Mouse (Mus musculus) kidney, adult 18-20 months (tissue): ENCODE measurements around the gene Arxes2.
A peak's percentile ranks its signal among the peaks of the same experiment; 100 is the strongest.
"Not testable (repeated sequence)": the region's sequence is repeated elsewhere in the genome, so short reads cannot be mapped to it uniquely, and the experiment has no call there.

Experiments used
- DNase-seq: peaks from one replicate; pipeline ENCODE4 v3.0.0; 2021

Gene Arxes2

GRCm38 (mm10) chrX:135993664-135994119 lies at the start of gene Arxes2:
Arxes2 (plus strand) TSS chrX:135993824.
- not testable (repeated sequence) for DNase-seq

DNA sequence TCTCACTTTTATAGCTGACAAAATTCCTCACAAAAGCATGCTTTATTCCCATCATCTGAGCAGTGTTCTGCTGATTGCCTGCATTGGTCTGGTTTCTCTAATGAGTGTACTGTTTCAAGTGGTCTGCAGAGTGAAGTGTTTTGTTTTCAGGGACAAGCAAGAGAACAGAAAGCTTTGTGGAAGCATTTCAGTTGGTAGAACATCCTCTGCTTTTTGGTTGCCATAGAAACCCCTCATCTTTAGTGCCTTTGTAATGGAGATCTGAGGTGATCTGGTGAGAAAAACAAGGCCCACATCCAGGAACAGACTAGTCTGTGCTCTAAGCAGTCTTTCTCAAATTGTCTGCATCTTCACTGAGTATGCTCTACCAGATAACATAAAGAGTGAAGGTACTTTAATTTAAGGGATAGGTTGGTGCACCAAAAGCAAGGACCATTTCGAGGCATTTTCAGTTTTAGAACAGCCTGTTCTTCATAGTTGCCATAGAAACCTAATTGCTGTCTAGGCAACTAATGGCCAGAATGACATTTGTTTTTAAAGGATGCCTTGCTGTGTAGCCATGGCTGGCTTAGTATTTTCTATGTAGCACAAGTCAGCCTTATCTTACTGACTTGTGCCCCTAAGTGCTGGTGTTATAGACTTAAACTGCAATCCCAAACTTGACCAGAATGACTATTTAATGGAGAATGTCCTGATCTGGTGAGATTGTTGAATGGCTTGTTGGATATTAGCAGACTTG lies 44.8 kb upstream of the Arxes2 start:
- DNase-seq, result no peak

DNA sequence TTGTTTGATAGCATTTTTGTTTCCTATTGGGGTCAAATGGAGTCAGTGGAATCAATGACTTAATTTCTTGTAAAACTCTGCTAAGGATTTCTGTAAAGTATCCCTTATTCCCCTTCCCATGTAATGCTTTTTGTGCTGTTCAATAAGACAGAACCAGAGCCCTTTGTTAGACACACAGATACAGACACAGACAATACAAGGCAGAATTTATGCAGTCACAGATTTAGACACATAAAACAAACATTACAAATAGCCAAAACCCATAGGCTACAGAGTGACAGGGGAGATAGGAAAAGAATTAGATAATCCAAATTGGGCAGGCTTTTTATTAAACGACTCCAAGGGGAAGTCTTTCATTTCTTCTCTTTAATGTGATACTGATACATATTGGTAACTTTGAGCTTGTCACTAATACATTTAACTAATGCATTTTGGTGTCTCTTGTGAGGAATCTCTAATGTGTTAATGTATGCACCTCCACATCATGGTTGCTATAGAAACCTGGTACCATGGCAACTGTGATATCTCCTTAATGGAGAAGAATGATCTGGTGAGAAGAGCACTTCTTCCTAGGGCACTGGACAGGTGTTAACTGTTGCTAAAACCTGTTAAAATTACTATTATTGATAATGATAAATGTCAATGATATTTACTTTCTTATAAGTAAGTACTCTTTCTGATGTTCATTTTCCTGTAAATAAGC lies 36.5 kb upstream of the Arxes2 start:
- DNase-seq, result no peak

DNA sequence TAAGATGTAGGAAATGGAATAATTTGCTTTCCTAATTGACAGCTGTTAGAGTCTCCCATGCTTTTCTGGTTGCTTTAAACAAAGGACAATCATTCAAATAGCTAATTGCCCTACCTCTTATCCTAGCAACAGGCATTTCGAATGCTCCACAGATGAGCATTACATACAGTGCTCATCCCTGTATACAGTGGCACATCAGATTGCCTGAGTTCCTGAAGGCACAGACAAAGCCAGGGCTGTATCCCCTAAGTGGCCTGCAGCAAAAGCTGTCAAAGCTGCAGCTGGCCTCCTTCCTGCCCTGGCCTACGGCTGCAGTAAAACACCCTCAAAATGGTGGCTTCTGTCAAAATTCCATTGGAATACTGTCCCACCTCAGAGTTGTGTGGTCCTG lies 35.9 kb upstream of the Arxes2 start:
- no peak for DNase-seq

DNA sequence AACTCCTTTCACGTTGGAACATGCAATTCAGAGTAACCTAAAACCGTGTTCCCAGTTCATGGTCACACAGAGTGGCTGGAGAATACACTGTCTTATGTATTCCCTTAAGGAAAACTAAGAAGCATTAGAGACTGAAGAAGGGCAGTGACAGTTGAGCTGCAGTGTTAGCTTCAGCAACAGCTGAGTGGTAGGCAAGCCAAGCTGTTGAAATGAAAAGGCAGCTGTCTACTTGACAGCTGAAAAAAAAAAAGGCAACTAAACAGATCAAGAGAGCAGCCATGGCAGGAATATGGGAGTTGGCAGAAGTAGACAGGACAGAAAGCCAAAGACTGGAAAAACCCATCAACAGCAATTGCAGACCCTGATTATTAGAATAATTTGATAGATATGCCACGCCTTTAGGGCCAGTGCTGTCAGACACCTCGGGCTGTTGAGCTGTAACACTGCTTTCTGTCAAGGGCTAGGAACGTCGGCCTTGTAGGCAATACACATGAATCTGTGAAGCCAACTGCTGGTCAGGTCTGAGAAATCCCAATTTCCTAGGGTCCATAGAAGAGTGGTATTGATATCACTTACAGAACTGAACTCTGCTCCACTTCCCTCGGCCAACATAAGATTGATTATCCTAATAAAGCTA lies 34.9 kb upstream of the Arxes2 start:
- no peak for DNase-seq

- DNase-seq, result no peak
These were observed 34.1 kb upstream of the Arxes2 start for GRCm38 (mm10) chrX:135959536-135959935.

DNA sequence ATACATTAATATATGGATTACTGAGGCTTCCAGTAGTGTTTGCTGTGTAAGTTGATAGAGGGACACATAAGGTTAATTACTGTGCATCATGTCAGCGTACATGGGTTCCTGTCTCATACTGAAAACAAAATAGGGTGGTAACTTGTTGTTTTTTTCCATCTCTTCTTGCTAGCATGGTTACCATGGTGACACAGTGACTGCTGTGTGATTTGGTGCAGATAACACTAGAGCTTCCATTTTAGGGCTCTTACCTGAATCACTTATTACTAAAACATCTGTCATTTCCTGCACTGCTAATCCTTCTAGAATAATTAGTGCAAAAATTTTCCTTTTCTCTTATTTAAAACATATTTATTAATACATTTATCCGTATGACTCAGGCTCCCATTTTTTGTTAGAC lies 31.3 kb upstream of the Arxes2 start:
- DNase-seq, result no peak

- DNase-seq, result no peak
These were observed 30.5 kb upstream of the Arxes2 start for GRCm38 (mm10) chrX:135963130-135963529.

- DNase-seq, result no peak
These were observed 30.0 kb upstream of the Arxes2 start for GRCm38 (mm10) chrX:135963629-135964028.

GRCm38 (mm10) chrX:135973597-135974423 lies 19.8 kb upstream of the Arxes2 start:
- no peak for DNase-seq

- DNase-seq, result no peak
These were observed 19.0 kb upstream of the Arxes2 start for GRCm38 (mm10) chrX:135974424-135975225.

GRCm38 (mm10) chrX:135975226-135975552 lies 18.4 kb upstream of the Arxes2 start:
- peak; percentile 74 for DNase-seq

GRCm38 (mm10) chrX:135984539-135985260 lies 8.9 kb upstream of the Arxes2 start:
- no peak for DNase-seq

GRCm38 (mm10) chrX:135986267-135986666 lies 7.4 kb upstream of the Arxes2 start:
- DNase-seq, result no peak

GRCm38 (mm10) chrX:135990661-135991060 lies 3.0 kb upstream of the Arxes2 start:
- DNase-seq, result no peak

DNA sequence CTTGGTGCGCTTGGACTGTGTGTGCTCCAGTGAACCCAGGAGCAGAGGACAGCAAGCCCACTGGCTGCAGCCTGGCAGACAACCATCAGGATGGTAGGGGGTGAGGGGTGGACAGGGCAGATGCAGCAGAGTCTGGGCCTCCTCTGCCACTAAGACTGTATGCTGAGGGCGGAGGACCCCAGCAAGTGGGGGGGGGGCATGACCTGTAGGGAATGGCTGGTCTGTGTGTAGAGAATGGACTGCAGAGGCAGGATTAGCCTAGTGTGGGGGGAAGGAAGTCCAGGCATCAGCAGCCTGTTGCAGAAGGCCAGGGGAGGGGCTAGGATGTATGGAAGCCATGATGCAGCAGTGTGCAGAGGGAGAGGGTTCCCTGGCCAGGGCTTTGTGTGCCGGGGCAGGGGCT lies 431 bp upstream of the Arxes2 start:
- not testable (repeated sequence) for DNase-seq

DNA sequence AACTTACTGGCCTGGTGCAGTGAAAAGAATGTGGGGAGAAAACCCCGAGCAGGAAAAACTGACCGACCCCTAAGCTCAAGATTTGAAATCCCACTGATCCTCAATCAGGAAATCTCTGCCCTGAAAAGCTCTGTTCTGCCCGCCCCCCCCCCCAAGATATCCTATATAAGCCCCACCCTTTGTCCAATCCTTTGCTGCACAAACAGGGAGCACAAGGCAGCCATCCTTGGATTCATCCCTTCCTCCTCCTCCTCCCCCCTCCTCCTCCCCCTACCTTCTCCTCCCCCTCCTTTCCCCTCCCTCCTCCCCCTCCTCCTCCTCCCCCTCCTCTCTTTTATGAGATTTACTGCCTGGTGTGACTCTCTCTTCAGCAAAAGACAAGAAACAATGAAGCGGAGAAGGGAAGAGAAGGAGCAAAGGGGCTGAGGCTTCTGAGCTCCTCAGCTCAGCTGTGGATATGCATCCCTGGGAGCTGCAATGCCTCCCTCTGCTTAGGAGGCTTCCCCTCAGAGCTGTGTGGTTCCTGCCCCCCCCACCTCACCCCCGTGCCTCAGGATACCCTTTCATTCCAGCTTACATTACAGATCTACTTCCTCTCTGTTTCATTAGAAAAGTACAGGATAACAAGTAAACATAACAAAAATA lies 13.7 kb downstream of the Arxes2 start:
- no peak for DNase-seq

DNA sequence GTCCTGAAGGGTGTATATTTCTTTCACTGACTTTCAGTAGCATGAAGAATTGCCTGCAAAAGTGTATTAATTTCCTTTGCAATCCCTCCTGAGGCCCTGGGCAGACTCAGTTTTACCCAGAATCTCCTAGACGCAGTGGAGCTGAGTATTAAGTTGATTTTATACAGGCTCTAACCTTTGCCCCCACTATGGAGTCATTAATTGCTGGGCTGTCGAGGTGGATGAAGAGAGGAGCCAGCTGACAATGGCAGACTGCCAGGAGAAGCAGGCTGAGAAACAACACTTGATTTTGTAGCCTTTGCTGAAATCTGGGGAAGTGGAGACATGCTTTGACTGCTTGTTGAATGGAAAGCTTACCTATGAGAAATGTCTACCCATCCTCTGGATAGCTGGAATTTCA lies 20.8 kb downstream of the Arxes2 start:
- DNase-seq, result peak; percentile 17

DNA sequence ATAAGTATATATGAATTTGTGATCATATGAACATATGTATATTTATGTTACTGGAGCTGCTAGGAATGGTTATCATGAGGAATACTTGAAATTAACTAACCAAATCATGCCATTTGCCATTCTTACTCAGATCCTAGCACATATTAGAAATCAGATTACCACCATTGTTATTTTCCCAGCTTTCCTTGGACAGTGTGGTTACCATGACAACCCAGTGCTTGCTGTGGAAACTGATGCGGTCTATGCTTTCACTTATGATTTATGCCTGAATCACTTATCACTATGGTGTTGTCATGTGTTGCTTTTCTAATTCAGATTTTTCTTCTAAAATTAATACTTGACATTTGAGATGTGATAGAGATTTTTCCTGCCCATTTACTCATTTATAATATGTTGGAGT lies 36.7 kb downstream of the Arxes2 start:
- DNase-seq, result no peak

GRCm38 (mm10) chrX:136032799-136033763 lies 39.5 kb downstream of the Arxes2 start, which contains the start of gene Arxes1:
Arxes1 (plus strand) TSS chrX:136033367.
- peak; percentile 3 for DNase-seq
